Mouse (Mus musculus) myocyte (in vitro differentiated cells): ENCODE data around the gene Ankrd12.

ENCODE experiments used
- MYOD1 ChIP-seq, 3 experiments: IDR thresholded peaks; one replicate each; pipeline ENCODE4 v1.6.1; 2011; ENCODE audit warnings: control low read depth in 2 of 3, low read depth in 2 of 3, mild to moderate bottlenecking in 2 of 3, moderate library complexity in 1 of 3; ENCODE audit not compliant: insufficient read length in 2 of 3, control insufficient read depth in 1 of 3
- POLR2A ChIP-seq: IDR thresholded peaks from one replicate; pipeline ENCODE4 v1.6.1; 2011; ENCODE audit warnings: low read depth, mild to moderate bottlenecking, control low read depth, moderate library complexity; ENCODE audit not compliant: insufficient read length

GRCm38 (mm10) chr17:65929319-65929978 lies 147.4 kb downstream of the Ankrd12 start:
- TF ChIP-seq POLR2A (no peak), MYOD1 (IDR thresholded peaks at IDR 0.05; ENCODE audit: control insufficient read depth in 1 of 3, insufficient read length in 2 of 3, low read depth in 2 of 3) (no peak)
